Mouse (Mus musculus): ENCODE measurements around the gene Iqsec2.

Iqsec2 gene

DNA sequence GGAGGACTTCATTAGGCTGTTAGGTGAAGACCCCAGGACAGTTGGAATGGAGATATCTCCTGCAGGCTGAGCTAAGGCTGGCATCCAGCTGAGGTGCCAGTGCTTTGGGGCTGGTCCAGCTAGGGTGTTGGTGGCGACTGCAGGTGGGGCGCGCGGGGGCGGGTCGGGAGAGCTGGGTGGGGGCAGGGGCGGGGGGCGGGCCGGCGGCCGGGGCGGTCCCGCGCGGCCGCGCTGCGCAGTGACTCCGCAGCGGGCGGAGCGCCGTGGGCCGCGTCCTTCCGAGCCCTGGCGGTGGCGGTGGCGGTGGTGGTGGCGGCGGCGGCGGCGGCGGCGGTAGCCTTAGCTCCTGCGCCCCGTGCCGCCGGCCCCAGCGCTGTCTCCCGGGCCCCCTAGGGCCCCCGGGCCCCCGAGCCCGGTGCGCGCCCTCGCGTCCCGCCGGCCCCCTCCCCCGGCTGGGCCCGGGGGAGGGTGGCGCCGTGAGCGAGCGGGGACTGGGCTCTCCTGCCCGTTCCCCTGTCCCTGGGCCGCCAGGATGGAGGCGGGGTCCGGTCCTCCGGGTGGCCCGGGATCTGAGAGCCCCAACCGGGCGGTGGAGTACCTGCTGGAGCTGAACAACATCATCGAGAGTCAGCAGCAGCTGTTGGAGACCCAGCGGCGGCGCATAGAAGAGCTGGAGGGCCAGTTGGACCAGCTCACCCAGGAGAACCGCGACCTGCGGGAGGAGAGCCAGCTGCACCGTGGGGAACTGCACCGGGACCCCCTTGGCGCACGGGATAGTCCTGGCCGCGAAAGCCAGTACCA, at the start of gene Iqsec2:
TSS of gene Iqsec2 (plus strand) at position 328 of the 801 bp plus-strand sequence.
- no peak for DNase-seq (ENCODE audit: low read depth, low spot score)

- DNase-seq (ENCODE audit: low read depth, low spot score) = no peak
Observed at GRCm38 (mm10) chrX:152097572-152097971, 46.5 kb upstream of the Iqsec2 start.

GRCm38 (mm10) chrX:152121687-152122086, 22.4 kb upstream of the Iqsec2 start:
- no peak for DNase-seq (ENCODE audit: low read depth, low spot score)

DNA sequence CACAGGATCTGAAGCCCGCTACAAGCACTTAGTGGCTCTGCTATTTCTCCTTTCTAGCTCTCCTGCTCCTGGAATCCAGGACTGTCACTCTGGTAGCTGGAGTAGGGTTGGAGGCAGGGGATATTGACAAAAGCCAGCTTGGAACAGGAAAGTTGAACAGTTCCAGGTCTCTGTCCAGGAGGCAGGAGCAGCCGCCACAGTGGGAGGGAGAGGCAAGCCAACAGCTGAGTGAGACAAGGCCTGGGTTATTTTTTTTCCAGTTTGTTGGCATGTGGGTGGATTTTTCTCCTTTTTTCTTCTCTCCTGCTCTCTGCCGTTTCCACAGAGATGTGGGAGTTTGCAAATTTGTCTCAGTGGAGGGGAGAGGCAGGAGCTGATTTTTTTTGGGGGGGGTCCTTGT, 13.3 kb upstream of the Iqsec2 start:
- DNase-seq (ENCODE audit: low read depth, low spot score) = no peak

DNA sequence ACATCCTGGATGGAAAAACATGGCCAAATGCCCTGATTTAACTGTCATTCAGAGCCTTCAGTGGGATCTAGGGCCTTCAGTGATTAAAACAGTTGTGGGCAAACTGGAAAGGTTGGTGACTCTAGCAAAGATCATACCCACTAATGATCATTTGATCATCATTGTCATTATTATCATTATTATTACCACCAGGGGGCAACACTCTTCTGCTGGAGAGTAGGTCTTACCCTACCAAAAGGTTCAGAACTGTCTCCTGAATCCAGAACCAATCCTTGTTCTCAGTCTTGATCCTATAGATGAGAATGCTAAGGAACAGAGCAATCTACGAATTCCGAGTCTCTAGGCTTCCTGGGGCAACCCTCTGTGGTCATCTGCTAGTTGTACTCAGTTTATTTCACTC, 12.0 kb upstream of the Iqsec2 start:
- DNase-seq (ENCODE audit: low read depth, low spot score) = no peak

DNA sequence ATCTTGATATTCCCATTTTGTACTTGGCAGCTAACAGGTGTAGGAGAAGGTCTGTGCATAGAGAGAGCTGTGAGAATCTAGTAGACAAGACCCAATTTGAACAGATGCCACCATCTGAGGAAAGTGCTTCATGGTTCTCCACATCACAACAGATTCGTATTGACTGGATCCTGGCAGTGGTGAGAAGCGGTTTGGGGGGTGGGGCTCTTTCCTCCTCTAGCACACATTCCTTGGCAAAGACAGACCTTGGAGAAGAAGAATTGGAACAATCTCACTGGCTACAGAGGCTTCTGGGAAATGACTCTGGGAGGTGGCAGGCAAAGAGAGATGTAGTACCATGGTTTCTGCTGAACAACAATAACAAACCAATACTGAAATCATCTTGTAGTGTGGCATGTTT, 8.9 kb upstream of the Iqsec2 start:
- no peak for DNase-seq (ENCODE audit: low read depth, low spot score)

DNA sequence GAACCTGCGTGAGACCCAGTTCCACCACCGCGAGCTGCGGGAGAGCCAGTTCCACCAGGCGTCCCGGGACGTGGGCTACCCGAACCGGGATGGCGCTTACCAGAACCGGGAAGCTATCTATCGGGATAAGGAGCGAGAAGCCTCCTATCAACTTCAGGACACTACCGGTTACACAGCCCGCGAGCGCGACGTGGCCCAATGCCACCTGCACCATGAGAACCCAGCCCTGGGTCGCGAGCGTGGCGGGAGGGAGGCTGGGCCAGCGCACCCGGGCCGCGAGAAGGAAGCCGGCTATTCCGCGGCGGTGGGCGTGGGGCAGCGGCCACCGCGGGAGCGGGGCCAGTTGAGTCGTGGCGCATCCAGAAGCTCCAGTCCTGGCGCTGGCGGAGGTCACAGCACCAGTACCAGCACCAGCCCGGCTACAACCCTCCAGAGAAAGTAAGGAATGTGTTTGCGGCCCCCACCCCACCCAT, 710 bp downstream of the Iqsec2 start:
- no peak for DNase-seq (ENCODE audit: low read depth, low spot score)

- no peak for DNase-seq (ENCODE audit: low read depth, low spot score)
Observed at GRCm38 (mm10) chrX:152146150-152146549, 2.1 kb downstream of the Iqsec2 start.

GRCm38 (mm10) chrX:152146691-152147090, 2.6 kb downstream of the Iqsec2 start:
- DNase-seq (ENCODE audit: low read depth, low spot score) = no peak

DNA sequence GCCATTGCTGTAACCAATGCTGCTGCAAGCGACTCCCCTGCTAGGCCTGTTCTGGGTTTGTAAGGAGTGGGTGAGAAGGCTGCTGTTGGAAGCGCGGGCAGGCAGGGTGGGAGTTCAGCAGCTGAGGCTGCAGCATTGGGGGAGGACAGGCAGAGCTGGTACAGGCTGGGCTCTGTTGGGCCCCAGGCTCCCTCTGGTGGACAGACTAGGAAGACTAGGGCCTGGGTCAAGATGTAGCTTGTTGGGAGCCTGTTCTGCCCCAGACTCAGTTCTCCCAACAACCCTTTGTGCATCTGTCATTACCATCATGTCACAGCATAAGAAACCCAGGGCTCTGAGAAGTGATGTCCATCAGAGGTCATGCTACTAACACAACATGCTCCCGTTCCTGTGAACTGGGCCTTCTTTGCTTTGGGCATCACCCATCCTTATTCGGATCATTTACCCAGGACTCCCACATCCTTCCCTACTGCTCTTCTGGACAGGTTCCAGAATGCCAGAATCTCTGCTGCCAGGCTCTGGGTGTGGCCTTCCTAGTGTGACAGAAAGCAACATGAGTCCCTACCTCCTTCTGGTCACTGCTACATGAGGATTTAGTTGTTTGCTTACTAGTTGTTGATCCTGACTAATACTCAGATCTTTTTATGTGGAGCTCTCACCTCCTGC, 3.5 kb downstream of the Iqsec2 start:
- no peak for DNase-seq (ENCODE audit: low read depth, low spot score)

- no peak for DNase-seq (ENCODE audit: low read depth, low spot score)
Observed at GRCm38 (mm10) chrX:152148706-152149105, 4.6 kb downstream of the Iqsec2 start.

DNA sequence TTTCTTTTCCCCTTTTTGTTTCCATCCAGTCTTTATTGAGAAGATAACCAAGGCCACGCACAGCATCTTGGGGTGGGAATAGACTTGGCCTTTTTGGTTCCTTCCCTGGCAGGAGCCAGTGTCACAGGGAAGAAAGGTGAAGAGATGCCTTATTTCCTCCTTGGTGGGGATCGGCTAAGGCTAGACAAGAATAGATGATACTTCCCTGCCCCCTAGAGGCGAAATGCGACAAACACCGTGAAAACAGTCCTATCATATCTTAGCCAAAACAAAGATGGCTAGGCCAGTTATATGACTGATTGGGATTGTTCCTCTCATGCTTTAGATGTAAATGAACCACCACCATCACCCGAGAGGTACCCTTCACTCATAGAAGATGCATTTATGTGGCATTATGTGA, 7.6 kb downstream of the Iqsec2 start:
- DNase-seq (ENCODE audit: low read depth, low spot score) = no peak

DNA sequence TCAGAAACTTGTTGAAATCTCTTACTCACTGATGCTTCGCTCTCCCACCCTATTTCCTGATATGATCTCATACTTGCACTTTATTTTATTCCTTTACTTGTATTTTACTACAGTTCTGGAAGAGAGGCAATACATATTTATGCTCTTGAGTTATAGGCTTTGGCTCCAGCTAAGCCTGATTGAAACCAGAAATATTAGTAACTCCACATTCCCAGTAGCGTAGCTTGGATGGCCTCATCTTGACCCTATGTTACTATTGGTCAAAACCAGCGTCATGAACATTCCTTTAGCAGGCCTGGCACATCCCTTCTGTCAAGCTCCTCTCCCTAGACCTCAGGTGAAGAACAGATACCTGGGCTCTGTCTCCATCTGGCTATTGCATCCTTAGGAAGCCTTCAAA, 14.2 kb downstream of the Iqsec2 start:
- DNase-seq (ENCODE audit: low read depth, low spot score) = no peak

DNA sequence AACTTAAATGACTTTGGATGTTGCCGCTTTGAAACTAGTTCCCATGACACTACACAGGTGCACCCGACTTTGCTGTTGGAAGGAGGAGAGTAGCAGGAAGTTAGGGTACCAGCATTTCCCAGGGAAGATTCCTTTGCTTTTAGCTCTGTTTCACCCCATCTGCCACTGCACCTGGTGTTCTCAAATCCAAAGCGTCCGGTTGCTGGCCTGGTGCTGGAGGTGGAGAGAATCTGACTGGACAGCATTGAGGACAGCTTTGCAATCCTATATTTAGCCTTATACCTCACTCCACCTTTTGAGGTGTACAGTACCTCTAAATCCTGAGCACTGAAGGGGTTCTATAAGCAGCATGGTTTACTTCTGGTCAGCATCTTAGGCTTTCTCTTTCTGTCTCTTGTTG, 17.3 kb downstream of the Iqsec2 start:
- DNase-seq (ENCODE audit: low read depth, low spot score) = no peak

GRCm38 (mm10) chrX:152164061-152164460, 20.0 kb downstream of the Iqsec2 start:
- DNase-seq (ENCODE audit: low read depth, low spot score) = no peak

DNA sequence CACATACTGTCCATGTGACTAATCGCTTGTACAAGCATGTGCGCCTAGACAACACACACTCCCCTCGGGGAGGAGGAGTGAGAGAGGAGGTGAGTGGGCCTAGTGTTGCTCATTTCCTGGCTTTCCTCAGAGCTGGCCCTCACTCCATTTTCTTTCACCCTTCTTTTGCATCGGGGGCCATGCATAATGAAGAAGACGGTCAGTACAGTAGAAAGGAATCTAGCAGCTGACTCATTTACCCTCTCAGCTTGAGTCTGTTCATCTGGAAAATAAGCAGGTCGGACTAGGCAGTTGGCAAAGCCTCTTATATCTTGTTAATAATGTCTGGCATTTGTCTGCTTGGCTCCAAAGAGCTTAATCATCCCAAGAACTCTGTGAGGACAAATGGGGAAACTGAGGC, 22.1 kb downstream of the Iqsec2 start:
- DNase-seq (ENCODE audit: low read depth, low spot score) = no peak

DNA sequence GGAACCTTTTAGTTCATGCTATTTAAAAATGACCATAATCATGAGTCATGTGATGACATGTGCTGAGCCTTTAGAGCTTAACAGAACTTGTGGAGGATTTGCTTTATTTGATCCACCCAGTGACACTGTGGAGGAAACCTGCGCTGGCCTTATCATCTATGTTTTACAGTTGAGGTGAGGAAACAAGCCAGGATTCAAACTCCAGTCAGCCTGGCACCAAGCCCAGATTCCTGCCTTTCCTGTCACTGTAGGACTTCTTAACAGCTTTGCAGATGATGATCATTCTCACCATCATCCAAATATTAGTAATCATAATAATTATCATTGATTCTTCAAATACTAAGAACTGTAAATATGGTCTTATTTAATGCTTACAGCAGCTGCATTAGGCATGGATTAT, 24.5 kb downstream of the Iqsec2 start:
- no peak for DNase-seq (ENCODE audit: low read depth, low spot score)

GRCm38 (mm10) chrX:152171041-152172026, 27.3 kb downstream of the Iqsec2 start:
- DNase-seq (ENCODE audit: low read depth, low spot score) = no peak

GRCm38 (mm10) chrX:152172487-152172935, 28.4 kb downstream of the Iqsec2 start:
- DNase-seq (ENCODE audit: low read depth, low spot score) = no peak

- no peak for DNase-seq (ENCODE audit: low read depth, low spot score)
Observed at GRCm38 (mm10) chrX:152175284-152175683, 31.2 kb downstream of the Iqsec2 start.

DNA sequence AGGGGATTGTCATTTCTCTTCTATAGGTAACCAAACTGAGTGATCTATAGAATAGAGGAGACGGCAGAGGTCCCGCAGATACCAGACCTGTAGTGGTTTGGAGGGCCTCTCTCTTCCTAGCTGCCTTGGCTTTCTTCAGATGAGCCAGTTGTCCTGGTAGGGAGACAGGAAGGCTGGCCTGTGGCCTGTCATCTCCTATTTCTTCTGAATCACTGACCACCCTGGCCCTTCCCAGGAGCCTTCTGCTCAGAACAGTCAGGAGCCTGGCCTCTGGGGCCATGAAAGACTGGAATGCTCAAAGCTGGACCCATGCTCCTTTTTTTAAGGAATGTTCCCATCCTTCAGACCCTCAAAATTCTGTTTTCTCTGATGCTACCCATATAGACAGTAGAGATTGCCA, 33.8 kb downstream of the Iqsec2 start:
- no peak for DNase-seq (ENCODE audit: low read depth, low spot score)

Measured in c-Kit-negative CD71-positive TER-119-positive erythroid progenitor cells, embryonic 14.5 days (primary cell).